Mouse (Mus musculus) limb, embryonic 11.5 days (tissue): ENCODE results near the gene Nfe2l3. TPM values are rescaled to one million over a fixed set of nuclear protein-coding genes. Genes with fewer than 3 reads are reported as not detected.
"Not testable (repeated sequence)": the region's sequence is repeated elsewhere in the genome, so short reads cannot be mapped to it uniquely, and the experiment has no call there.

Source experiments
- ATAC-seq: fragments of 200-750 bp; cut with Nextera tagmentation; 2 replicates; pipeline ENCODE4 v1.8.0; 2017; ENCODE audit warnings: low read depth; ENCODE audit not compliant: insufficient number of reproducible peaks, low FRiP score, low TSS enrichment
- DNase-seq: peaks from one replicate; pipeline ENCODE4 v3.0.0-alpha.2; 2015; ENCODE audit warnings: low spot score
- H3K27ac ChIP-seq: fragments of 300-500 bp; sonication (generic); replicated peaks from 2 replicates; pipeline ENCODE4 v1.5.1; 2014; ENCODE audit warnings: low read depth, mild to moderate bottlenecking, low read length
- H3K27me3 ChIP-seq: fragments of 300-500 bp; sonication (generic); 2 replicates; pipeline ENCODE4 v1.6.1; 2014; ENCODE audit warnings: mild to moderate bottlenecking, low read length, mixed read lengths; ENCODE audit not compliant: control insufficient read depth, insufficient read depth
- H3K36me3 ChIP-seq: fragments of 300-500 bp; sonication (generic); 2 replicates; pipeline ENCODE4 v1.6.1; 2014; ENCODE audit warnings: mild to moderate bottlenecking, low read length, moderate library complexity, mixed read lengths; ENCODE audit not compliant: control insufficient read depth, insufficient read depth
- H3K4me1 ChIP-seq: fragments of 300-500 bp; sonication (generic); 2 replicates; pipeline ENCODE4 v1.6.1; 2014; ENCODE audit warnings: low read length, mixed read lengths; ENCODE audit not compliant: control insufficient read depth, insufficient read depth
- H3K4me2 ChIP-seq: fragments of 300-500 bp; sonication (generic); 2 replicates; pipeline ENCODE4 v1.6.1; 2014; ENCODE audit warnings: low read depth, mild to moderate bottlenecking, moderate library complexity; ENCODE audit not compliant: severe bottlenecking
- H3K4me3 ChIP-seq: fragments of 300-500 bp; sonication (generic); 2 replicates; pipeline ENCODE4 v1.5.1; 2014; ENCODE audit warnings: low read depth, low read length
- H3K9ac ChIP-seq: fragments of 300-500 bp; sonication (generic); 2 replicates; pipeline ENCODE4 v1.6.1; 2014; ENCODE audit warnings: mild to moderate bottlenecking, low read length
- H3K9me3 ChIP-seq: fragments of 300-500 bp; sonication (generic); 2 replicates; pipeline ENCODE4 v1.6.1; 2016; ENCODE audit warnings: low read length; ENCODE audit not compliant: control insufficient read depth
- WGBS: fragments of 180-500 bp; shearing (Covaris S2); extraction: QIAGEN DNeasy Blood & Tissue Kit; methylation state at CpG from one replicate; pipeline ENCODE4 v1.1.7; 2014; 5-methylcytosine and 5-hydroxymethylcytosine counted together
- polyA plus RNA-seq: library from polyadenylated mRNA; unstranded; fragments of >200 nt; fragmentation: Nextera tagmentation; extraction: Ambion mirVana; gene quantifications from 2 replicates; pipeline ENCODE4 v1.2.1, GENCODE M21; 2014

Nfe2l3 gene
- polyA plus RNA-seq, 1 experiment from 2014 or later, result 0.73 TPM

DNA sequence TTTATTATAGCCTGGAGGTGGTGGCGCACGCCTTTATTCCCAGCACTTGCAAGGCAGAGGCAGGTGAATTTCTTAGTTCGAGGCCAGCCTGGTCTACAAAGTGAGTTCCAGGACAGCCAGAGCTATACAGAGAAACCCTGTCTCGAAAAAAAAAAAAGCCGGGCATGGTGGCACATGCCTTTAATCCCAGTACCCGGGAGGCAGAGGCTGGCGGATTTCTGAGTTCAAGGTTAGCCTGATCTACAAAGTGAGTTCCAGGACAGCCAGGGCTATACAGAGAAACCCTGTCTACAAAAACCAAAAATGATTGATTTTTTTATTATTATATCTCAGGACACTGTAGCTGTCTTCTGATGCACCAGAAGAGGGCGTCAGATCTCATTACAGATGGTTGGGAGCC, 52.1 kb downstream of the Nfe2l3 start:
- not testable (repeated sequence) for ATAC-seq, H3K4me3 ChIP-seq, H3K27ac ChIP-seq, DNase-seq, H3K4me2 ChIP-seq, H3K9me3 ChIP-seq, H3K27me3 ChIP-seq, H3K9ac ChIP-seq, H3K4me1 ChIP-seq
- WGBS, result 86% methylated on average over 8 of the region's 8 CpGs
- peaks cover 22% of the 10 kb centered on the region for H3K36me3 ChIP-seq

DNA sequence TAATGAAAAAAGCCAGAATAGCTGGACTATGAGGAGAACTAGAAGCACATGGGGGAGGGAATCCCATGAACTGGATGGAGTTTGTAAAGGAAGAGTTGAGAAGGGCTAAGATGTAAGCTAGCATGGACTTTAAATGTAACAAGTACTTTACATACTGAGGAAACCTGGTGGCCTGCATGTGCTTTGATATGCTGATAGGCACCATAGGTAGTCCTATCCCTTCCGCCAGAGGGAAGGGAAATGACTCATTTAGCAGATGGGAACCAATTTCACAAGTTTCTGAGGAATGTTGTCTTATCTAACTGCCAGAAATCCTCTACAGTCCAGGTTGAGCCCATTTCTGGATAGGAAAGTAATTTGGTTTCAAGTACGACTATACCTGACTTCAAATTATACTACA, 53.2 kb downstream of the Nfe2l3 start:
- Histone ChIP-seq H3K9ac (no peak overlapping the region), H3K4me1 (0 out of 2 replicates have a peak, but pooled peaks cover 3% of the 10 kb centered on the region), H3K9me3 (no peaks in the 10 kb centered on the region), H3K36me3 (peaks cover 12% of the 10 kb centered on the region), H3K4me3 (no peak overlapping the region), H3K27ac (no peak overlapping the region), H3K27me3 (no peaks in the 10 kb centered on the region), H3K4me2 (no peak overlapping the region)
- 45% methylated on average over 2 of the region's 2 CpGs for WGBS
- ATAC-seq (no peak), DNase-seq (no peak)

DNA sequence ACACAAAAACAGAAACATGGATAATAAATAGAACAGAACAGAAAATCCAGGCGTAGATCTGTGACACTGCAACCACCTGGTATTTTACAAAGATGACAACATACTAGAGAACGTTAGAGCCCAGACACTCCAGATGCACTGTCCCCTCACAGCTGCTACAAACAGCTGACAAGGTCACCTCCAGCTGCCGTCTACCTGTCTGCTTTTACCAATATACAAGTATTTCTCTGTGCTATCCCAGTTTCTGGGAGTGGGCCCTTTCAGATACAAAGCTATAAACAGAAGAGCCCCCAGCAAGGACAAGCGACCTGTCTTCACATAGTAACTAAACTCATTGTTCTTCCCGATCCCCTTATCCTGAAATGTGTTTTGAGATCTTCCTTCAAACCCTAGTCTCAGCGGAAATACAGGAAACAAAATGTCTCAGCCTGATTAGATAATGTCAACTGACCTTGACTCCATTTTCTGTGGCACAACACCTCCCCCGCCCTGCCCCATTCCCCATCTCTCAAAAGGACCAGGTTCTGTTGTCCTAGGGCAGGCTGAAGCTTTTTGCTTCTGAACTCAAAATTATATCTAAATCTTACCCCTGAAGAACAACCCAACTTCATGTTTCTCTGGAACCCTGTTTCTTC, 53.7 kb downstream of the Nfe2l3 start:
- WGBS, result 69% methylated on average over 7 of the region's 7 CpGs

DNA sequence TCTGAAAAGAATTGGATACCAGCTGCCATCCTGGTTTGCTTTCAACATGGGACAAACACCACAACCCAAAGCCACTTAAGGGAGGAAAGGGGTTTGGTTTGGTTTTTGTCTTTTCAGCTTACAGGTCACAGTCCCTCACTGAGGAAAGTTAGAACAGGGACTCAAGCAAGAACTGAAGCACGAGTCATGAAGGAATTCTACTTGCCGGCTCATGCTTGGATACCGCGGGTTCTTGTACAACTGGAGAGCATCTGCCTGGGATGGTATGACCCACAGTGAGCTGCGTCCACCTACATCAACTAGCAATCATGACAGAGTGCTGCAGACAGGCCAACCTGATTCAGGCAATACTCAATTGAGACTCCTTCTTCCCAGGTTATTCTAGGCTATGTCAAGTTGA, 54.3 kb downstream of the Nfe2l3 start:
- Histone ChIP-seq H3K4me3 (no peak overlapping the region), H3K9me3 (no peaks in the 10 kb centered on the region), H3K27ac (no peak overlapping the region), H3K9ac (no peak overlapping the region), H3K4me1 (0 out of 2 replicates have a peak, but pooled peaks cover 3% of the 10 kb centered on the region), H3K36me3 (peaks cover 5% of the 10 kb centered on the region; the same call in 1 of the 2 replicates), H3K27me3 (no peaks in the 10 kb centered on the region), H3K4me2 (no peak overlapping the region)
- WGBS, result 93% methylated on average over 5 of the region's 5 CpGs
- no peak for ATAC-seq
- no peak for DNase-seq

More for the DNA sequence above, 53.7 kb downstream of the Nfe2l3 start:
- H3K9me3 ChIP-seq, result no peaks in the 10 kb centered on the region
- no peak overlapping the region for H3K4me2 ChIP-seq
- H3K27ac ChIP-seq, result no peak overlapping the region
- H3K9ac ChIP-seq, result no peak overlapping the region
- 0 out of 2 replicates have a peak, but pooled peaks cover 3% of the 10 kb centered on the region for H3K4me1 ChIP-seq
- DNase-seq, result no peak
- peaks cover 9% of the 10 kb centered on the region; the same call in 1 of the 2 replicates for H3K36me3 ChIP-seq
- no peaks in the 10 kb centered on the region for H3K27me3 ChIP-seq
- ATAC-seq, result no peak
- no peak overlapping the region for H3K4me3 ChIP-seq

DNA sequence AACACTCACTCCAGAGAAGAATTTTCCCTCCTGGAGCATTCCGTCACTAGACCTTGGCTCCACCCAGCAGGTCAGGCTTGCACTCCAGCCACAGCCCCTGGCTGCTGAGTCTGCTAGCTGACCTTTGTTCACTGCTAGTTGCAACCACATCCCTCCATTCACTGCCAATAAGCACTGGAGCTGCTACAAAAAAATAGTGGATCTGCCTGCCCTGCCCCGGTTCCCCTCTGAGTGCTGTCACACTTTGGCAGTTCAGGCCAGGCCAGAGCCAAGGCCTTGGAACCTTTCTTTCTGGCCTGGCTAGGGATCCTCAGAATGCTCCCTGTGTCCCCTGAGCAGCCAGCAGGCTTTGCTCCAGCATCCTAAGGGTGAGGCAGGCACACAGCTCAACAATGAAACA, 57.3 kb downstream of the Nfe2l3 start:
- WGBS, result 36% methylated on average over 2 of the region's 2 CpGs
- Histone ChIP-seq H3K4me3 (no peak overlapping the region), H3K27me3 (no peaks in the 10 kb centered on the region), H3K9ac (no peak overlapping the region), H3K27ac (peak overlapping the region; percentile 45; the same call in 1 of the 2 replicates), H3K9me3 (no peaks in the 10 kb centered on the region), H3K4me1 (0 out of 2 replicates have a peak, but pooled peaks cover 3% of the 10 kb centered on the region), H3K4me2 (no peak overlapping the region), H3K36me3 (no peaks in the 10 kb centered on the region)
- DNase-seq (no peak), ATAC-seq (no peak)

DNA sequence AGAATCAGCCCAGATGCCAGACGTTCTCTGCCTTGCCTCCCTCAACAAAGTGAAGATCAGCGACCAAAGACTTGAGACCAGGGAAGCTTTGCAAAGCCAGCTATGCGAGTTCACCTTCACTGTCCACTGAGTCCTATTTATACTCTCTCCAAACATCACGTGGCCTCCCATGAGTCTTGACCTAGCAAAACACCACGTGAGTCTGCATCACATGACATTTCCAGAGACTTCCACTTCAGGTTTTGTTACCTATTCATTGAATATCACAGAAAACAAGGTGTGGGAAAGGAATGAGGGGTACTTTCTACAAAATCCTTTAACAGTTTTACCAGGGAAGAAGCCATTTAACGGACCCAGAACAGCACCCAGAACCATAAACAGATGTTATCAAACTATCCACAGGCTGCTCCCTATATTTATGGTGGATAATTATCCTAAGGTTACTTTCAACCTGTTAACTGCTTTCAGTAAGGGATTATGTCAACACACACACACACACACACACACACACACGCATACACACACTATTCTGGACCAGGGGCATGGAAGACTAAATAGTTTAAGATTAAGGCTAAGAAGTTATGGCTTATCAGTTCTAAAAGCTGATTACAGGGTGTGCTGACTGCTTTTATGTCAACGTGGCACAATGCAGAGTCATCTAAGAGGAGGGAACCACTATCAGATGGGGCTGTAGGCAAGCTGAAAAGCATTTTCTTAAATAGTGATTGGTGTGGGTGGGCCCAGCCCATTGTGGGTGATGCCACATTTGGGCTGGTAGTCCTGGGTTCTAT, 65.0 kb downstream of the Nfe2l3 start:
- H3K4me3 ChIP-seq, result no peak overlapping the region
- H3K9ac ChIP-seq, result no peak overlapping the region
- no peak overlapping the region for H3K4me2 ChIP-seq
- no peaks in the 10 kb centered on the region for H3K4me1 ChIP-seq
- H3K9me3 ChIP-seq, result no peaks in the 10 kb centered on the region
- H3K27me3 ChIP-seq, result no peaks in the 10 kb centered on the region
- 70% methylated on average over 8 of the region's 8 CpGs for WGBS
- H3K27ac ChIP-seq, result no peak overlapping the region
- ATAC-seq (no peak), DNase-seq (no peak)
- H3K36me3 ChIP-seq, result no peaks in the 10 kb centered on the region

DNA sequence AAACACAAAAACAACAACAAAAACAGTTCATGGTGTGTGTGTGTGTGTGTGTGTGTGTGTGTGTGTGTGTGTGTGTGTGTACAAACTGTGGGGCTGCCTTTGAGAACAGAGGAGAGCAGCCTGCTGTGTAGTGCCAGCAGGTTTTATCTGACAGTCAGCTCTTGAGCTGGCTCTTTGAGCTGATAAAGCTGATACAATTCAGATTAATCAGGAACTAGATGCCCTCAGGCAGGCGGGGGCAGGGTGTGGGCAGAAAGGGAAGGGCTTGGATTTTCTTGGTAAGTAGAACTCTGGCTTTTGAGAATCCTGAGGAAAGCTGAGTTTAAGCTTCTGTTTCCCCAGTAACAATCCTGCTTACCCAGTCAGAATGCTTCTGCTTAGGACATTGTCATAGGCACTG, 73.2 kb downstream of the Nfe2l3 start:
- DNase-seq (no peak), ATAC-seq (no peak)
- H3K36me3 ChIP-seq, result no peaks in the 10 kb centered on the region
- H3K4me2 ChIP-seq, result no peak overlapping the region
- no peak overlapping the region for H3K27ac ChIP-seq
- peaks cover 3% of the 10 kb centered on the region; the same call in 1 of the 2 replicates for H3K4me1 ChIP-seq
- H3K4me3 ChIP-seq, result no peak overlapping the region
- no peak overlapping the region for H3K9ac ChIP-seq
- 68% methylated on average over 1 of the region's 1 CpGs for WGBS
- no peaks in the 10 kb centered on the region for H3K27me3 ChIP-seq
- no peaks in the 10 kb centered on the region for H3K9me3 ChIP-seq

DNA sequence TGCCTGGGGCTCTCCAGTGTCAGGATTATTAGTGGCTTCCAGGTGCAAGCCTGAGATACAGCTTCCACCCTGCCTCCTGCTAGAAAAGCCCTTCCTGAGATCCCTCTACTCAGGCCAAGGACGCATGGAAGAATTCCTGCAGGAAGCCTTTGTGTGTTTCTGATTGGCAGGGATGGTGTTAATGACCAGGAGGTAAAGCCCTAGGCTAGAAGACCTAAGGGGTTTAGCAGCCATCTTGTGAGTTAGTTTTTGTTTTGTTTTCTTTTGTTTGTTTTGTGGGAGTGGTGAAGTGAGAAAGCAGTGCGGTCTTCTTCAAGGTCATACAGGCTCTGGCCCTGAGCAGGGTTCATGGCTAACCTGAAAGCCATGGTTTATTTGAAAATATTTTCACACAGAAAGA, 75.1 kb downstream of the Nfe2l3 start:
- H3K4me1 ChIP-seq, result peaks cover 3% of the 10 kb centered on the region; the same call in 1 of the 2 replicates
- WGBS, result 58% methylated on average over 2 of the region's 2 CpGs

More for the DNA sequence above, 75.1 kb downstream of the Nfe2l3 start:
- DNase-seq, result no peak
- no peaks in the 10 kb centered on the region for H3K27me3 ChIP-seq
- H3K9ac ChIP-seq, result no peak overlapping the region
- H3K9me3 ChIP-seq, result no peaks in the 10 kb centered on the region
- no peak overlapping the region for H3K4me3 ChIP-seq
- no peak for ATAC-seq
- no peak overlapping the region for H3K27ac ChIP-seq
- H3K4me2 ChIP-seq, result no peak overlapping the region
- H3K36me3 ChIP-seq, result no peaks in the 10 kb centered on the region
